Mouse (Mus musculus): Measurements from ENCODE around the gene Hyal2.

Hyal2 gene

DNA sequence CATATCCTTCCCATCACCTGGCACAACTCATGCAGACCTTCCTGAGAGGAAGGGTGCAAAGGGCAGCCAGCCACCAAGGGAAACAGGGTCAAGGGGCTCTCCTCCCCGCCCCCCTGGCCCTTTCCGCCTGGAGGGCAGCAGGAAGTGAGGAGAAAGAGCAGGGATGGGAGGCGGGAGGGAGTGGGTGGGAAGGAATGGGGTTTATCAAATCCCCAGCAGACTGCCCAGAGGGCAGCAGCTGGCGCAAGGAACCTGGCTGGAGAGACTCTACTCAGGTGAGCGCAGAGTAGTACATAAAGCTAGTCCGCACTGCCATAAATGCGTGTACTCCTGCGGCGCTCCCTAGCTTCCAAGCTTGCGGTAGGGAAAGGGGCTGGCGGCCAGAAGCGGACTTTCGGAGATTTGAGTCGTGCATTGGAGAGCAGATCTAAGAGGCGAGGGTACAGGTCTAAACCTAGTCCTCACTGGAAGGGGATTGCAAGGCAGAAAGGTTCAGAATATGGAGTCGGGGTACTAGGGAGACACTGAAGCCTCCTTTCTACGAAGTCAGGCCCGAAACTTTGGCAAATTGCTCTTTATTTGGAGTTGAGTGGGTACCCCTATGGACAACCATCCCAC is at the start of gene Hyal2:
Gene Hyal2, plus strand, starts transcription at position 244 of the 618 bp plus-strand sequence.
- no peak for DNase-seq (ENCODE audit: low spot score in 2 of 2)

DNA sequence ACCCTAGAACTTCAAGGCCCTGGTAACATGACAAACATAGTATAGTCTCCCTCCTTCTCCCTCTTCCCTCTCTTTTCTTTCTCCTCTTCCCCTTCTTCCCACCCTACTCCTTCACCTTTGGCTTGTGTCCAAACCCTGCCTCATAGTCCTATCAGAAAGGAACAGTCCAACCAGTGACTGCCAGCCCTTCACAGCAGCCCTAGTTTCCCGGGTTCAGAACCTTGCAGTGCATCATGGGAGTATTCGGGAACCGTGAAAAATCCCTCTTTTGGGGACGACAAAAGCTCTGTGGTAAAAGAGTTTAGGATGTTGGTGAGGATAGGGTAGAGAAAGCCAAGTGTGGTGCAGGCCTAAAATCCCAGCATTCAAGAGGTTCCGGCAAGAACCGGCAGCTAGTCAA is 47.4 kb upstream of the Hyal2 start:
- DNase-seq (ENCODE audit: low spot score in 2 of 2) = no peak

DNA sequence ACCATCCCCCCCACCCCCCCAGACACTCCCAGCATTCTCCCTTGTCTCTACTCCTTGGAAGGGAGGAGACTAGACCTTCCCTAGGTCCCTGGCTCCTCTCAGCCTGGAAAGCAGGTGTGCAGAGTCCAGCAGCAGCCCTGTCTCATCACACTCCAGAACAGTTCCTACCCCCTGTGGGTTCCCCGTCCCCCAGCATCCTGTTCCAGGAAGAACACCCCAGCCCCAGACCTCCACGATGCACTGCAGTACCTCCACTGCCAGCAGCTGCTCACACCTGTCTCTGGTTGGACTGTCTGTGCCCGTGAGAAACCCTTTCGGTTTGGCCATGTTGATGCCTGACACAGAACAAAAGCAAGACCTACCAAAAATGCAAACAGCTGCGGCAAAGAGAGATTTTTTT is 46.6 kb upstream of the Hyal2 start:
- no peak for DNase-seq (ENCODE audit: low spot score in 2 of 2)

DNA sequence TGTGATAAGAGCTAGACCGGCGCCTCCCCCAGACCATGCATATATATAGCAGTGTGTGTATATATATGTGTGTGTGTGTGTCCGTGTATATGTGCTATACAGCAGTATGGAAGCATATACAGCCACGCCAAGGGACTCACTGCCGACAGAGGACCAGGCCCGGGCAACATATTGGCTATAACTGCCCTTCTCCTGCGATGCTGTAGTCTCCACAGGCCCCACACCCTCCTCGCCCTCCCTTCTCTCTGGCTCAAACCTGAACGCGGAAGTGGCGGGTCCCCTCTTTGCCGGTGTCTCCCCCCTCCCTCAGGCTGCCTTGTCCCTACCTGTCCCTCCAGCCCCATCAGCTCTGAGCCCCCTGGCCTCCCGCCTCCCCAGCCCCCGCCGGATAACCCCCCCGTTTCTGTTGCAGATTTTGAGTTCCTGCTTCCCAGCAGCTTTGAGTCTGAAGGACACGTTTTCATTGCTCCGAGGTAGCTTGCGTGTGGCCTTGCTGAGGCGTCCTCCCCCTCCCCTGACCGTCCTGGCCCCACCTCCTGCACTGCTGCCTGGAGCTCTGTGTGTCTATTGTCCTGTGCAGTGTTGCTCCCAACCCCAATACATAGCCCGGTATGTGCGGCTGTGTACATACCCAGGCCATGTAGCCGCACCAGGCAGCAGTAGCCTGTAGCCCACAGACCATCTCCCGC is 45.9 kb upstream of the Hyal2 start:
- DNase-seq (ENCODE audit: low spot score in 2 of 2) = no peak

DNA sequence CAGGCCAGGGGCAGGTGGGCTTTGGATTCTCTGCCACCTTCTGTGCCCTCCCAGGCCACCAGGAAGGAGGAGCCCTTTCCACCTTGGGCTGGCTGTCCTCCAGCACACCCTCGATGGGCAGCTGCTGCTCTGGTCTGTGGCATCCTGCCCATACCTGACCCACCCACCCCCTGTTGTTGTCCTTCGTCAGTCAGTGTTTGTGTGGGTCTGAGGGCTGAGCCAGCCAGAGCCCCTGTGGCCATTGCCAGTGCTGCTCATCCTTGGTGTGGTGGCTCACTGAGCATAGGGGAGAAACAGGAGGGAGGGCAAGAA is 45.4 kb upstream of the Hyal2 start:
- DNase-seq (ENCODE audit: low spot score in 2 of 2) = no peak

DNA sequence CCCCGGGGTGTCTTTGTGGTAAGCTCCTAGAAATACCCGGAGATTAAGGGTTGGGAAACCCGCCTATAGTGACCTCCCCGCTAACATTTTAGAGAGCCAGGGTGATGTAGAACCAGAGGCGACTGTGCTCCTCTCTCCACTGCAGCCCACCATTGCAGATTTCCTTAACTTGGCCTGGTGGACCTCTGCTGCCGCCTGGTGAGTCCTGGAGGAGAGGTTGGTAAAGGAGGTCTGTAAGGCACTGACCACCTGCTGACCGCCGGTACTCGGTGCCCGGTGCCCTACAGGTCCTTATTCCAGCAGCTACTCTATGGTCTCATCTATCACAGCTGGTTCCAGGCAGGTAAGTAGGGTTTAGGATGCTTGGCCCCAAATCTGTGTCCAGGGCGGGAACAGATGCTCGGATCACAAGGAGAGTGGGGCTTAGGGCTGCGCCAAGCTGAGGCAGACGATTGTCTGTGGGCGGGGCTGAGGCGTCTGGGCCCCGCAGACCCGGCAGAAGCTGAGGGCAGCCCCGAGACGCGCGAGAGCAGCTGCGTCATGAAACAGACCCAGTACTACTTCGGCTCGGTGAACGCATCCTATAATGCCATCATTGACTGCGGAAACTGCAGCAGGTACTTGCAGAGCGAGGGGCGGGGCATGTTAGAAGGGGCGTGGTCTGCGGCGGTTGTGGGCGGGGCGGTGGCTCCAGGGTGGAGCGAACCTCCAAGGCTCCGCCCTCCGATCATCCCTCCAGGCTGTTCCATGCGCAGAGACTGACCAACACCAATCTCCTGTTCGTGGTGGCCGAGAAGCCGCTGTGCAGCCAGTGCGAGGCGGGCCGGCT is 41.3 kb upstream of the Hyal2 start:
- DNase-seq (ENCODE audit: low spot score in 2 of 2) = peak; percentile 62 to 71

DNA sequence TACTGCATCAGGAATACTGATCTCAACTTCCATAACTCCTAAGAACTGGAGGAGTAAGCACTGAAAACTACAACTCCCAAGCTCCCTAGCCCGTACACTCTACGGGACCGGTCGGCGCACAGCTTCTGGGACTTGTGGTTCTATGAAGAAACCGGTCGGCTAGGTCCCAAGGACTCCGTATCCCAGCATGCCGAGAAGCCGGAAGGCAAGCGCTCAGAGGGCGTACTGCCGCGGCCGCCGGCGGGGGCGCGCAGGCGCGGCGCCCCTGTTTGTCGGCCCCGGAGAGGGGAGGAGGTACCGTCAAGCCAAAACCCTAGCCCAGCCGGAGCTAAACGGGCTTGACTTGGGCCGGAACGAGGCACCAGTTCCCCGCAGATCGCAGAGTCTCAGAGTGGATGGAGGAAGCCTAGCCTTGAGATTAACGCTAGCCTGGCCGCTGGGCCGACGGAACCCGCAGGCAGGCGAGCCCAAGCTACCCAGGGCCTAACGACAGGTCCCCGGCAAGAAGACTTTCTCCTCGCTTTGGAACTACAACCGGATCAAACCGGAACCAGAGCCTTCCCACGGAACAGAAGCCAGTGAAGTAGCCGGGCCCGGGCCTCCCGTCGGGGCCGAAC is 33.8 kb upstream of the Hyal2 start, which contains the start of gene Tmem115:
Gene Tmem115, plus strand, starts transcription at position 155 of the 617 bp plus-strand sequence.
- peak; percentile 93 to 97 for DNase-seq (ENCODE audit: low spot score in 2 of 2)

DNA sequence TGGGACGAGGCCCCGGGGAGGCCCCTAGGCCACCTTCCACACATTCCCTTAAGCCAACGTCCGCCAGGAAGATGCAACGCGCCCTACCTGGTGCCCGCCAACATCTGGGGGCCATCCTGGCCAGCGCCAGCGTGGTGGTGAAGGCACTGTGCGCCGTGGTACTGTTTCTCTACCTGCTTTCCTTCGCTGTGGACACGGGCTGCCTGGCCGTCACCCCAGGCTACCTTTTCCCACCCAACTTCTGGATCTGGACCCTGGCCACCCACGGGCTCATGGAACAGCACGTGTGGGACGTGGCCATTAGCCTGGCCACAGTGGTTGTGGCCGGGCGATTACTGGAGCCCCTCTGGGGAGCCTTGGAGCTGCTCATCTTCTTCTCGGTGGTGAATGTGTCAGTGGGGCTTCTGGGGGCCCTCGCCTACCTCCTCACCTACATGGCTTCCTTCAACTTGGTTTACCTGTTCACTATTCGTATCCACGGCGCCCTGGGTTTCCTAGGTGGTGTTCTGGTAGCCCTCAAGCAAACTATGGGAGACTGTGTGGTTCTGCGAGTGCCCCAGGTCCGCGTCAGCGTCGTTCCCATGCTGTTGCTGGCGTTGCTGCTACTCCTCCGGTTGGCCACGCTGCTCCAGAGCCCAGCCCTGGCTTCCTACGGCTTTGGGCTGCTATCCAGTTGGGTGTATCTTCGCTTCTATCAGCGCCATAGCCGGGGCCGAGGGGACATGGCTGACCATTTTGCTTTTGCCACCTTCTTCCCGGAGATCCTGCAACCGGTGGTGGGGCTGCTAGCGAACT is 33.1 kb upstream of the Hyal2 start:
- DNase-seq (ENCODE audit: low spot score in 2 of 2) = no peak

DNA sequence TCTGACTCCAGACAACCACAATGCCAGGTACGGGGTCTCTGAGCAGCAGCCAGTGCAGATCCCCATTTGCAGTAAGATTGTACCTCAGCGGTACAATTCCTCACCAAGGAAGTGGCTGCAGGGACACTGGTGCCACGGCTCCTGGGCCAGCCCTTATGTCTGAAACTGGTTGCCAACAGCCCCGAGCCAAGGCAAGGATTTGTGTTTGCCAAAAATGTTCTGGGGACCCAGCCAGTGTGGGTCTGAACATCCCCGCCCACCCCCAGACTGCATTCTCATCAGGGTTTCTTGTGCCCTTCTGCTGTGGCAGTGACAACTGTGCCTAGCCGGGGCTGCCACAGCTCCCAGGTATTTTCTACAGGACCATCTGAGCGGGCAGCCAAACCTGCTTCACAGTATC is 29.5 kb upstream of the Hyal2 start:
- DNase-seq (ENCODE audit: low spot score in 2 of 2) = no peak

DNA sequence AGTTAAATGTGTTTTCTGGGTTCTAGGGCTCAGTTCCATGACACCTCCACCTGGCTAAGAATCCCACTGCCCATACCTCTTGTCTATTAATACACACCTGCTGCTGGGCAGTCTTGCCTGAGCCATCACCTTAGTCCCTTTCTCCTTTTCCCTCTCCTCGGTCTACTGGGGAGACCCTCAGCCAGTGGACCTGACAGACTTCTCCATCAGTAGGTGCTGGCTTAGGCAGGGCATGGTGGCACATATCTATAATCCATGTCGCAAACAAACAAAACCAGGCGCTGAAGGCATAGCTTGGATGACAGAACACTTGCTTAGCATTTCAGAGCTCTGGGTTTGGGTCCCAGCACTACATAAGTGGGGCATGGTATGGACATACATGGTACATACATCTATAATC is 29.0 kb upstream of the Hyal2 start:
- DNase-seq (ENCODE audit: low spot score in 2 of 2) = no peak

DNA sequence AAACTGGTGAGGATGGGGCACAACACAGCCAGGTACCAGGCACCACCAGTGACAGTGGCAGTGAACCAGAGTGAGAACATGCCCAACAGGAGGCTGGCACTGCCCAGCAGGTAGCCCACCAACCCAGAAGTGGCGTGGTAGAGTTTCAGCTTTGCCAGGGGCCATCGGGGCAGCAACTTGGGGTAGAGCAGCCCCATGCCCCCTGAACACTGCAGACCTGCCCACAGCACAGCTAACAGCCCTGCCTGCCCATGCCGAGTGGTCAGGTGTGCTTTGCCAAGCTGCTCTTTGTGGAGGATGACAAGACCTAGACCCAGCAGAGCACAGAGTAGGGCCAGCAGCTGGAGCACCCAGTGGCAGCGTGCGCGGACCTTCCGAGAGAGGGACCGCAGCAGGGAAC is 27.8 kb upstream of the Hyal2 start:
- DNase-seq (ENCODE audit: low spot score in 2 of 2) = no peak

DNA sequence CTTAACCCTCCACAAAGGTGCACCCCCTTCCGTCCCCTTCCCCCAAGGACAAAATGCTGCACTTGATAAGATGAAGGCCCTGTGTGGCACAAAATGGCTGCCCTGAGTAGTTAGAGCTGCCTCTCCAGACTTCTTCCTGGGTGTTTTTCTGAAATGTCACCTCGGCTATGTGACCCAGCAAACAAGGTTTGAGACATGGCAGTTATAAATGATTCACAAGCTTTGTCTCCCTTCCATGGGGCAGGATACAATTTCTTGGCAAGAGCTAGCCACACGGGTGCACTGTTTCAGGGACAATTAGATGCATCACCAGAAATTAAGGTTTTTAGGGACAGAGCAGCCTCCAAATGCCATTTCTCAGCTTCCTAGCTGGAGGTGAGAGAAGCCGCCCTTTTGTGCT is 27.3 kb upstream of the Hyal2 start:
- DNase-seq (ENCODE audit: low spot score in 2 of 2) = no peak

DNA sequence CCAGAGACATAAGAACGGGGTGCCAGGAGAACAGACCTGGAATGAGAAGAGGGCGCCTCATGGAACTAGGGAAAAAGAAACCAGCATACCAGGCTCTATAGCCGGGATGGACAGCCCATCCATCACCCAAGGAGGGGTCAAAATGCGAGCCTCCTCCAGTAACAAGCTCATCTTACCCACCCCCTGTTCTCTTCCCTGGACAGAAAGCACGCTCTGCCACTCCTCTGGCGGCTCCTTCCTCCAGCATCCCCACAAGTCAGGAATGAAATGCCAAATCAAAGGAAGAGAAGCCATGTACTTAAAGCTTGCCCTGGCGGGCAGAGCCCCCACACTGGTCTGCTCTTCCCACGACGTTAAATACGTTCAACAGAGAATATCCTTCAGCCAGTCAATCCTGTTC is 26.7 kb upstream of the Hyal2 start:
- no peak for DNase-seq (ENCODE audit: low spot score in 2 of 2)

DNA sequence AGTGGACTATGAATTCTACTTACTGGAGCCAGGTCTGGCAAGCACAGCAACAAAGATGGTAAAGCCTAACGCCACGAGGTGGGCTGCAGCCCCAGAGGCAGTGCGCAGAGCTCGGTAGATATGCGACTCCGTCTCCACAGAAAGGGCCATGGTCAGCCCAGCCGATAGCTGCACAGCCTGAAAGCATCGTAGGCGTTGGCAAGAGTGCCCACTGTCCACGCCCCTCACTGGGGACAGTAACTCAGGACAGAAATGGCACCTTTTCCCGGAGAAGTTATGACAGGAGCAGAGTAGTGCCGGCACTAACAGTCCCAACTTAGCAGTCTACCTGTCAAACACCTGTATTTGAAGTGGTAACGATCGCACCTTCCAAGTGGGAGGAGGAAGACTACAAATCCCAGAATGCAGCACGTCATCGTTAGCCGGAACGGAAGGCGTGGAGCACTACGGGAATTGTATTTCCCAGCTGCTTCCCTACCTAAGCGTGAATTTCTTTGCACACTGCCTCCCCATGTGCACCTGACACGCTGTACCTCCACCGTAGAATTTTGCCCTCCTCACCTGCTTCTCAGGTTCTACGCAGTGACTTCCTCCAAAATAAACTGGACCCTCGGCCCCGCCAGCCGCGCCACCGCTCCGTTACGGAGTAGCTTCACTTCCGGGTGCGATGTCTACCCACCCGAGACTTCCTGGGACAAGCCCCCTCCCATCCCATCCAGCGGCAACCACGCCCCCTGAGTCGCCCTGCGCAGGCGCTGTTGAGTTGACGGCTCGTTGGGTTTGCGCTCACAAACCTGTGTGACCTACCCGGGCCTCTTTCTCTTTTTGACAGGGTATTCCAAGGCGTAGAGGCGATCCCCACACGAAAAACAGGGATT is 26.0 kb upstream of the Hyal2 start, which contains the start of the genes Cyb561d2 and Nprl2:
Gene Cyb561d2, minus strand, starts transcription at position 720 of the 878 bp plus-strand sequence.
Gene Nprl2, plus strand, starts transcription at position 753 of the 878 bp plus-strand sequence.
- DNase-seq (ENCODE audit: low spot score in 2 of 2) = peak; percentile 90 to 92

DNA sequence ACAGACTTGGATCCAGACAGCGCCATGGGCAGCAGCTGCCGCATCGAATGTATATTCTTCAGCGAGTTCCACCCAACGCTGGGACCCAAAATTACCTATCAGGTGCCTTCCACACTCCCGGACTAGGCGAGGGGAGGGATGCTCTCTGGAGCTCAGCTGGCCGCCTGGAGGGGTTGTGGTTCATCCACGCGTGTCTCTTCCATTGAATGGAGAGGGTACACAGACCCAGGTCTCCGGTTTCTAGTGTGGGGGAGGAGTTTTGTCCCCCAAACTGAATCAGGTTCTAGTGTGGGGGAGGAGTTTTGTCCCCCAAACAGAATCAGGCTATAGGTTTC is 25.4 kb upstream of the Hyal2 start:
- no peak for DNase-seq (ENCODE audit: low spot score in 2 of 2)

DNA sequence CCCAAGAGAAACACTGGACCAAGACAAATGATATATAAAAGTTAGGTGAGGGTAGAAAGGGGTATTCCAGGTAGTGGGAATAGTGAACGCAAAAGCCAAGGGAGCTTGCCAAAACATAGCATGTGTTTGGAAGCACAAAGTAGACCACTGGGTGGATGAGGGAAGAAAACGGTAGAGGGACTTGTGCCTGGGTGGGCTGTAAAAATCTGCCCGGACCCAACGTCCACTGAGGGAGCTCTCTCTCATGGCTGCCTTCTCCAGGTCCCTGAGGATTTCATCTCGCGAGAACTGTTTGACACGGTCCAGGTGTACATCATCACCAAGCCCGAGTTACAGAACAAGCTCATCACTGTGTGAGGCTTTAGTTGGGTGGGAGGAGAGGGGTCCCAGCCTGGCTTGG is 25.0 kb upstream of the Hyal2 start:
- DNase-seq (ENCODE audit: low spot score in 2 of 2) = no peak

DNA sequence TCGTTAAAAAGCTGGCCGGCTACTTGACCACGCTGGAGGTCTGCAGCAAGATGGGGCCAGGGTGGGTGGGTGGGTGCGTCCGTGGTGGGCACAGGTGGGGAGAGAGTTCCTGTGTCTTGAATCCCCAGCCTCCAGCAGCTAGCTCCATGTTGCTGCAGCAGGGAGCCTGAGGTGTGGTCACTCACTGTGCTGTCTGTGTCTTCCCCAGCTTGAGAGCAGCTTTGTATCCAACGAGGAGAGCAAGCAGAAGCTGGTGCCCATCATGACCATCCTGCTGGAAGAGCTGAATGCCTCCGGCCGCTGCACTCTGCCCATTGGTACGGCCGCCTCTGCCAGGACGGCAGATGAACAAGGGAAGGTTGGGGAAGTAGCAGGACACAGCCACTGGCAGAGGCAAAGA is 24.4 kb upstream of the Hyal2 start:
- no peak for DNase-seq (ENCODE audit: low spot score in 2 of 2)

DNA sequence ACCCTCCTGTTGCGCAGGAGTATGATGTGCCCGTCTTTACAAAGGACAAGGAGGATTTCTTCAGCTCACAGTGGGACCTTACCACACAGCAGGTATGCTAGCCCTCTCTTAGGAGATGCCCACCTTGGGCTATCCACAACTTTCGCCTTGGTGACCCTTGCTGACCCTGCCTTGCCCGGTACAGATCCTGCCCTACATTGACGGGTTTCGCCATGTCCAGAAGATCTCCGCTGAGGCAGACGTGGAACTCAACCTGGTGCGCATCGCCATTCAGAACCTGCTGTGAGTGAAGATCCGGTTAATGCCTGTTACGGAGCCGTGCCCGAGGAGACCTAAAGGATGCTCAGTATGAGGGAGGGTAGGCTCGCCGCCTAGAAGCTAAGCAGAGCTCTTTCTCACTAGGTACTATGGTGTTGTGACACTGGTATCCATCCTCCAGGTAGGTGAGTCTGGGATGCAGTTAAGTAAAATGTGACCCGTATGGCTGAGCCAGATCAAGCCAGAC is 23.5 kb upstream of the Hyal2 start:
- no peak for DNase-seq (ENCODE audit: low spot score in 2 of 2)

DNA sequence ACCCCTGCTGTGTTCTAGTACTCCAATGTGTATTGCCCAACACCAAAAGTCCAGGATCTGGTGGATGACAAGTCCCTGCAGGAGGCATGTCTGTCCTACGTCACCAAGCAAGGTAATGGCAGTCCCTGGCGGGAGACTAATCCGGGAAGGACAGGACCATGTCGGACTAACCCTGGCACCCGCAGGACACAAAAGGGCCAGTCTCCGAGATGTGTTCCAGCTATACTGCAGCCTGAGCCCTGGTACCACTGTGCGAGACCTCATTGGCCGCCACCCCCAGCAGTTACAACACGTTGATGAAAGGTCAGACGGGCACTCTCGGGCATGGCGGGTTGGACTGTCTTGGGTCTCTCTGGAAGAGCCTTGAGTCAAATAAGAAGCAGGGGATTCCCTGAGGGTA is 23.0 kb upstream of the Hyal2 start:
- no peak for DNase-seq (ENCODE audit: low spot score in 2 of 2)

DNA sequence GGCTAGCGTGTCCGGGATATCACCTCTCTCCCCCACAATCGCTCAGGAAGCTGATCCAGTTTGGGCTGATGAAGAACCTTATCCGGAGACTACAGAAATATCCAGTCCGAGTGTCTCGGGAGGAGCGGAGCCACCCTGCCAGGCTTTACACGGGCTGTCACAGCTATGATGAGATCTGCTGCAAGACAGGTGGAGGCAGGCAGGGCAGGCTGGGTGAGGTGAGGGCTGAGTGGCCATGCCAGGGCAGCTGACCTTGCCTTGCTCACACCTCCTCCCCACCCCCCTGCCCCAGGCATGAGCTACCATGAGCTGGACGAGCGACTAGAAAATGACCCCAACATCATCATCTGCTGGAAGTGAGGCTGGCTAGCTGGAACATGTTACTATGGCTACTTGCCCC is 22.5 kb upstream of the Hyal2 start:
- DNase-seq (ENCODE audit: low spot score in 2 of 2) = no peak
